Mouse (Mus musculus): ENCODE measurements at regions not wholly inside any gene's neighbourhood (a gene's known extent, or its start where the extent isn't known, plus 50 kb on each side); places are given as distances from the start of the nearest gene placed in this dataset.

- H3K4me2 ChIP-seq = no peak overlapping the region
- WGBS = 45% methylated on average over 7 of the region's 7 CpGs
Measured at GRCm38 (mm10) chr5:119213692-119214357, 456.6 kb upstream of the Tbx3 start.

GRCm38 (mm10) chr5:119214937-119215336, 455.5 kb upstream of the Tbx3 start:
- 86% methylated on average over 9 of the region's 9 CpGs for WGBS

More at GRCm38 (mm10) chr5:119213692-119214357, 456.6 kb upstream of the Tbx3 start:
- H3K4me3 ChIP-seq (replicated peaks) = no peak overlapping the region
- H3K9me3 ChIP-seq = no peaks in the 10 kb centered on the region
- no peaks in the 10 kb centered on the region for H3K27me3 ChIP-seq (replicated peaks)
- no peak overlapping the region for H3K27ac ChIP-seq
- no peak for ATAC-seq (ENCODE audit: insufficient read depth, low FRiP score, low read depth)
- H3K36me3 ChIP-seq = no peaks in the 10 kb centered on the region
- H3K9ac ChIP-seq = no peak overlapping the region
- H3K4me1 ChIP-seq = no peaks in the 10 kb centered on the region

DNA sequence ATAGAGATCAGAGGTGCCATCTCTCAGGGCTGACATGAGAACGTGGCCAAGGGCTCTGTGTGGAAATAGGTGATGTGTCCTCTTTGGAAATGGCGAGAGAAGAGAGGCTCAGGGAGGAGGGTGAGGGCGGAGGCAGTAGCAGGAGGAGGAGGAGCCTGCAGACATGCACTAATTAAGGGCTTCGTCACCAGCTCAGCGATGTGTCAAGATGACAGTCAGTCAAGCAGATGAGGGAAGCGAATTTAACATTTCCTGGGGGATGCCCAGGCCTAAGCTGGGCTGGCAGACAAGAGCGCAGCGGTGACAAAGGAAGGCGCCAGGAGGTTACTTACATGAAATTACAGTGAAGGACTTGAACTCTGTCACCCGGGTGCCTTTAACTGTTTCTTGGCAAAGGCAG, 455.1 kb upstream of the Tbx3 start:
- Histone ChIP-seq H3K4me2 (no peak overlapping the region), H3K4me1 (no peaks in the 10 kb centered on the region), H3K9me3 (no peaks in the 10 kb centered on the region), H3K36me3 (no peaks in the 10 kb centered on the region), H3K9ac (no peak overlapping the region), H3K4me3 (replicated peaks) (no peak overlapping the region), H3K27ac (no peak overlapping the region), H3K27me3 (replicated peaks) (no peaks in the 10 kb centered on the region)
- WGBS = 84% methylated on average over 10 of the region's 10 CpGs
- ATAC-seq (ENCODE audit: insufficient read depth, low FRiP score, low read depth) = no peak

More at GRCm38 (mm10) chr5:119214937-119215336, 455.5 kb upstream of the Tbx3 start:
- Histone ChIP-seq H3K9me3 (no peaks in the 10 kb centered on the region), H3K4me3 (replicated peaks) (no peak overlapping the region), H3K9ac (no peak overlapping the region), H3K36me3 (no peaks in the 10 kb centered on the region), H3K4me2 (no peak overlapping the region), H3K4me1 (no peaks in the 10 kb centered on the region), H3K27me3 (replicated peaks) (no peaks in the 10 kb centered on the region), H3K27ac (no peak overlapping the region)
- no peak for ATAC-seq (ENCODE audit: insufficient read depth, low FRiP score, low read depth)

- no peak overlapping the region for H3K4me2 ChIP-seq
- no peak overlapping the region for H3K9ac ChIP-seq
- WGBS = 68% methylated on average over 3 of the region's 3 CpGs
- H3K27me3 ChIP-seq (replicated peaks) = no peaks in the 10 kb centered on the region
- no peak overlapping the region for H3K4me3 ChIP-seq (replicated peaks)
- H3K27ac ChIP-seq = no peak overlapping the region
- H3K4me1 ChIP-seq = no peaks in the 10 kb centered on the region
- H3K9me3 ChIP-seq = no peaks in the 10 kb centered on the region
- ATAC-seq (ENCODE audit: insufficient read depth, low FRiP score, low read depth) = no peak
- H3K36me3 ChIP-seq = no peaks in the 10 kb centered on the region
Measured at GRCm38 (mm10) chr5:119216146-119216545, 454.3 kb upstream of the Tbx3 start.

- 57% methylated on average over 9 of the region's 9 CpGs for WGBS
- no peak for ATAC-seq (ENCODE audit: insufficient read depth, low FRiP score, low read depth)
- Histone ChIP-seq H3K36me3 (no peaks in the 10 kb centered on the region), H3K27me3 (replicated peaks) (no peaks in the 10 kb centered on the region), H3K9me3 (no peaks in the 10 kb centered on the region), H3K4me1 (no peaks in the 10 kb centered on the region), H3K4me2 (no peak overlapping the region), H3K9ac (no peak overlapping the region), H3K4me3 (replicated peaks) (no peak overlapping the region), H3K27ac (no peak overlapping the region)
Measured at GRCm38 (mm10) chr5:119217077-119217476, 453.4 kb upstream of the Tbx3 start.

DNA sequence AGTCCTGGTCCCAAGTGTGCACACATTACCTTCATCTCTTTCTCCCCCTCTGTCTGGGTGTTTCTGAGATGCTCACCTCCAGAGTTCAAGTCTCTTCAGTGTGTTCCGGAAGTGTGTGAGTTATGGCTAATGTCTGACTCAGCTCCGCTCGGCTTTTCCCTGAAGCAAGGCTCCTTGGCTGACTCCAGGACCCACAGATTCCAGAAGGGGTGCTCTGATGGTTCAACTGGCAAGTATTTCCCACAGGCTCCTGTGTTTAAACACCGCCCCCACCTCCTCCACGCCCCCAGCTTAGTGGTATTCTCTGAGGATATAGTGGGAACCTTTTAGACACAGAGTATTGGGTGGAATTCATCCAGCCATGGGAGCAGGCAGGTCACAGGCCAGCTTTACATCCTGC, 441.8 kb upstream of the Tbx3 start:
- Histone ChIP-seq H3K4me3 (replicated peaks) (no peak overlapping the region), H3K4me1 (no peaks in the 10 kb centered on the region), H3K36me3 (no peaks in the 10 kb centered on the region), H3K4me2 (no peak overlapping the region), H3K9me3 (no peaks in the 10 kb centered on the region), H3K9ac (no peak overlapping the region), H3K27me3 (replicated peaks) (no peaks in the 10 kb centered on the region), H3K27ac (no peak overlapping the region)
- no peak for ATAC-seq (ENCODE audit: insufficient read depth, low FRiP score, low read depth)
- WGBS = 79% methylated on average over 5 of the region's 5 CpGs

- Histone ChIP-seq H3K4me1 (no peaks in the 10 kb centered on the region), H3K4me2 (no peak overlapping the region), H3K27me3 (replicated peaks) (no peaks in the 10 kb centered on the region), H3K36me3 (no peaks in the 10 kb centered on the region), H3K4me3 (replicated peaks) (no peak overlapping the region), H3K9ac (no peak overlapping the region), H3K9me3 (no peaks in the 10 kb centered on the region), H3K27ac (no peak overlapping the region)
- no peak for ATAC-seq (ENCODE audit: insufficient read depth, low FRiP score, low read depth)
- WGBS = 76% methylated on average over 7 of the region's 7 CpGs
Measured at GRCm38 (mm10) chr5:119232941-119233340, 437.5 kb upstream of the Tbx3 start.

- WGBS = 63% methylated on average over 10 of the region's 10 CpGs
- Histone ChIP-seq H3K4me1 (no peaks in the 10 kb centered on the region), H3K27me3 (replicated peaks) (no peaks in the 10 kb centered on the region), H3K9ac (no peak overlapping the region), H3K4me3 (replicated peaks) (no peak overlapping the region), H3K27ac (no peak overlapping the region), H3K36me3 (no peaks in the 10 kb centered on the region), H3K4me2 (no peak overlapping the region), H3K9me3 (no peaks in the 10 kb centered on the region)
- no peak for ATAC-seq (ENCODE audit: insufficient read depth, low FRiP score, low read depth)
Measured at GRCm38 (mm10) chr5:119235884-119236283, 434.6 kb upstream of the Tbx3 start.

DNA sequence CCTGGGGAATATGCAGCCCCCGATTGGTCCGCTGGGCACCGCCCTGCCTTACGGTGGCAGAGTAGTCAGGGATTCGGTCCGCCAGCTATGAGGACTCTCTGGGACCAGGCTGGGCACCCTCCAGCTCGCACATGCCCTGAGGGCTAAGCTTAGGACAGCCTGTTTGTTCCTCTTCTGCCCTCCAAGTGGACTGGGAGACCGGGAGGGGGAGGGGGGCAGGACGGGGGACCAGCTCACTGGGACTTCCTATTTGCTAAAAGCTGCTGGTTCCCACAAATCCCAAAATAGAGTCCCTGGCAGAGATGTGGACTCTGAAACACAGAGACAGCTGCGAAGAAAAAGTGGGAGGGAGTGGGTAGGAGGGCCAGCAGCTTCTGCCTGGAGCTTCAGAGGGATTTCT, 423.6 kb upstream of the Tbx3 start:
- WGBS = 75% methylated on average over 10 of the region's 10 CpGs
- Histone ChIP-seq H3K27me3 (replicated peaks) (no peaks in the 10 kb centered on the region), H3K27ac (no peak overlapping the region), H3K4me3 (replicated peaks) (no peak overlapping the region), H3K9ac (no peak overlapping the region), H3K9me3 (no peaks in the 10 kb centered on the region), H3K4me2 (no peak overlapping the region), H3K4me1 (no peaks in the 10 kb centered on the region), H3K36me3 (no peaks in the 10 kb centered on the region)
- no peak for ATAC-seq (ENCODE audit: insufficient read depth, low FRiP score, low read depth)

DNA sequence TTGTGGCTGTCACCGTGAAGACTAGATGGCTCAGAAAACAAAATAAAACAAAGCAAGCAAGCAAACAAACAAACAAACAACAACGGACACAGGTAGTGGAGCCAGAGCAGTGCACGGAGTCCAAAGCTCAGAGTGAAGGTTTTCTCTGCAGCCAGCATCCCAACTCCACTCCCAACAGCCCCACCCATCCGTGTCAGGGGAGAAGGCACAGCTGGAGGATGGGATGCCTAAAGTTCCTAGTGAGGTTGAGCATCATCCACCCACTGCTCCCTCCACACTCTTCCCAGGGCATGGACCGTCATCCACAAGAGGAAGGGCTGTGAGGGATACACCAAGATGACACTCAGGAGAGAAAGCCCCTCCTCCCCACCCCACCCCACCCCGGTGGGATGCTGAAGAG, 421.8 kb upstream of the Tbx3 start:
- Histone ChIP-seq H3K27me3 (replicated peaks) (no peaks in the 10 kb centered on the region), H3K4me3 (replicated peaks) (no peak overlapping the region), H3K9ac (no peak overlapping the region), H3K4me2 (no peak overlapping the region), H3K4me1 (no peaks in the 10 kb centered on the region), H3K9me3 (no peaks in the 10 kb centered on the region), H3K36me3 (no peaks in the 10 kb centered on the region), H3K27ac (peak overlapping the region; percentile 16; the same call in 1 of the 2 replicates)
- 54% methylated on average over 6 of the region's 6 CpGs for WGBS
- no peak for ATAC-seq (ENCODE audit: insufficient read depth, low FRiP score, low read depth)

GRCm38 (mm10) chr5:119249124-119249718, 421.2 kb upstream of the Tbx3 start:
- H3K4me2 ChIP-seq = no peak overlapping the region
- no peak overlapping the region for H3K4me3 ChIP-seq (replicated peaks)
- H3K4me1 ChIP-seq = no peaks in the 10 kb centered on the region
- H3K36me3 ChIP-seq = no peaks in the 10 kb centered on the region
- peak; percentile 71; the same call in 1 of the 2 replicates for ATAC-seq (ENCODE audit: insufficient read depth, low FRiP score, low read depth)
- 53% methylated on average over 6 of the region's 6 CpGs for WGBS
- no peaks in the 10 kb centered on the region for H3K27me3 ChIP-seq (replicated peaks)
- H3K9me3 ChIP-seq = no peaks in the 10 kb centered on the region
- H3K27ac ChIP-seq = peak overlapping the region; percentile 16; the same call in 1 of the 2 replicates
- no peak overlapping the region for H3K9ac ChIP-seq

DNA sequence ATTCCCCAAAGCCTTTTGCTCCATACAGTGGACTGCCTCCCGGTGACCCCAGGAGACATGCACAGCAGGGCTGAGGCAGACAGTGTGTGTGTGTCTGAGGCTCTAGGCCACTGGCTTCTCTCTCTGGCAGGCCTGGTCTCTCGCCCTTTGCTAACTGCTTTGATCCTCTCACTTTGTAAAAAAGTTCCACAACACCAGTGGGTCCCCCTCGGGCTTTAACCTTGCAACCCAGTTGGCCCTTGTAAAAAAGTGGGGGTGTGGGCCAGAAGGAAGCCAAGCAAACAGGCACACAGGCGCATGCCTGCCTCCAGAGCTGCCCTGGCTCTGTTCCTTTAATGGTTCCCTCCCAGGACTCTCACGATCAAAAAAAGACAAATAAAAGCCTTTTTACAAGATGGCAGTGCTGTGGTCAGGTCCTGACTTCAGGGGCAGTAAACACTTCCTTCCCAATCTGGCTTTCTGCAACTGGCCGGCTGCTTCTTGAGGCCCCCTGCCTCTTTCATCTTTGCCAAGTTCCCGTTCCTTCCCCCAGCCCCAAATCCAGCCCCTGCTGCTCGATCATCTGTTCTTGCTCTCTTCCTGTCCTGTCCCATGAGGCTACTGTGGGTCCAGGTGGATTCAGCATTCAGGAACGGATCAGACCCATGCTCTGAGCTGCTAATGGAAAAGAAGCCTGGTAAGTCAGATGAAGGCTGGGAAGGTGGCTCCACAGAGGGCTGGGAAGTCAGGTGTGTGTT, 419.0 kb upstream of the Tbx3 start:
- 41% methylated on average over 9 of the region's 9 CpGs for WGBS
- Histone ChIP-seq H3K9me3 (no peaks in the 10 kb centered on the region), H3K36me3 (no peaks in the 10 kb centered on the region), H3K4me3 (replicated peaks) (no peak overlapping the region), H3K4me2 (no peak overlapping the region), H3K27me3 (replicated peaks) (no peaks in the 10 kb centered on the region), H3K27ac (no peak overlapping the region), H3K4me1 (no peaks in the 10 kb centered on the region), H3K9ac (no peak overlapping the region)
- no peak for ATAC-seq (ENCODE audit: insufficient read depth, low FRiP score, low read depth)
